Mouse (Mus musculus): ENCODE data around the gene Bub1. TPM values are rescaled to one million over a fixed set of nuclear protein-coding genes. Genes with fewer than 3 reads are reported as not detected.

The Bub1 gene
- polyA plus RNA-seq, 1 experiment from 2014 or later: 33.7 TPM

DNA sequence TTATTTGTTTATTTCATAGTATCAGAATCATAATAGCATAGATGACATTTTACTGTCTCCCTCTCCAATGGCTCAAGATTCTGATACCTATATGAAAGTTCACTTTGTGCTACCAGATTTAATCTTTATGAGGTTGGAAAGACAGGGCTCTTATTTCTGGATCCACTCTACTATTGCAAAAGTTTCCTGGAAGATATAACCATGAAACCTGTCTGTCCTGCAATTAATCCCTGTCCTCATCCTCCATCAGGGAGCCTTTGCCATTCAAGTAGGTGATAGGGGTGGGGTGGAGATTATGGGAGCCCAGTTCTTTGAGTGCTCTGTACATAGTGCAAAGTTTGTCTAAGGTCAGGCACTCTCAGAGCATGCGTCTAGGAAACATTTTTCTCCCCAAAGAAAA is 9.7 kb upstream of the Bub1 start:
- Histone ChIP-seq H3K4me3 (ENCODE audit: low read depth, low read length) (no peak overlapping the region), H3K9me3 (ENCODE audit: control insufficient read depth, low read length) (no peaks in the 10 kb centered on the region), H3K27me3 (ENCODE audit: control insufficient read depth, insufficient read depth, low read length) (peaks cover 12% of the 10 kb centered on the region), H3K36me3 (ENCODE audit: control insufficient read depth, insufficient read depth, low read length) (no peaks in the 10 kb centered on the region), H3K9ac (ENCODE audit: low read length) (no peak overlapping the region), H3K4me2 (no peak overlapping the region), H3K4me1 (ENCODE audit: control insufficient read depth, insufficient read depth, low read length) (peaks cover 7% of the 10 kb centered on the region), H3K27ac (ENCODE audit: low read depth, low read length) (no peak overlapping the region)
- ATAC-seq (ENCODE audit: low FRiP score): no peak
- DNase-seq (ENCODE audit: low spot score, missing footprints): no peak
- WGBS: 88% methylated on average over 1 of the region's 1 CpGs

DNA sequence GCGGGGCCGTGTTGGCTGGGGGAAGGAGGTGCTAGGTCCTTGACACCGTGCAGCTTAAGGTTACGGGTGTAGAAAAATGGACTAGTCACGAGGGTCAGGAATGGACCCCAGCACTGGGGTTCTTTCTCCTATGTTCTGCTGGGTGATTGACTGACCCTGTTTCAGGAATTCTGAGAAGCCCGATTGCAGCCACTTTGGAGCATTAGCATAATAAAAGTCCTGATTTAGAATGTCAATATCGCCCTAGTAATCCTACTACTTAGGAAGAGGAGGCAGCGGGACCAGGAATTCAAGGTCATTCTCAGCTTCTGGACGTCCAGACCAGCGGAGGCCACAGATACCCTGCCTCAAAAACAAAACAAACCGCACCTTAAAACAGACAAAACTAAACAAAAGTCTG is 7.8 kb upstream of the Bub1 start:
- Histone ChIP-seq H3K27ac (ENCODE audit: low read depth, low read length) (no peak overlapping the region), H3K9ac (ENCODE audit: low read length) (no peak overlapping the region), H3K9me3 (ENCODE audit: control insufficient read depth, low read length) (no peaks in the 10 kb centered on the region), H3K4me1 (ENCODE audit: control insufficient read depth, insufficient read depth, low read length) (peaks cover 7% of the 10 kb centered on the region), H3K4me3 (ENCODE audit: low read depth, low read length) (no peak overlapping the region), H3K27me3 (ENCODE audit: control insufficient read depth, insufficient read depth, low read length) (peaks cover 12% of the 10 kb centered on the region), H3K4me2 (no peak overlapping the region), H3K36me3 (ENCODE audit: control insufficient read depth, insufficient read depth, low read length) (no peaks in the 10 kb centered on the region)
- DNase-seq (ENCODE audit: low spot score, missing footprints): no peak
- no peak for ATAC-seq (ENCODE audit: low FRiP score)
- WGBS: 8% methylated on average over 11 of the region's 11 CpGs

DNA sequence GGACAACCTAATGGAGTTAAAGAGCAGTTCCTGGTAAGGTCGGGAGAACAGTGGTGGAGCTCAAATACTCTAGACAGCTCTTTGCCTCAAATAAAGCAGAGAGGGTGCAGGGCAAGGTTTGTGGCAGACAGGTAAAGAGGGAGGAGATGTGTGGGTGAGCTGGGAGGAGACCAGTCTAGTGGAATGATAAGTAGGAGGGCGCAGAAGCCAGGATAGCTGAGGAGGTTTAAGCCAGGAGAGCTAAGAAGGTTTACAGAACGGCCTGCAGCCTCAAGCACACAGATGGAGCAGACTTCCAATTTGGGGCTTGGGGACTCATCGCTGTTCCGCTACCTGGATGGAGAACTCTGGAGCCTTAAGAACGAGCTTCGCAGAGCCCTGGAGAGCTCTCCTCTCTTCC is 6.9 kb upstream of the Bub1 start, which contains the start of gene Acoxl:
Gene Acoxl, plus strand, starts transcription at position 301 of the 400 bp plus-strand sequence.
- Histone ChIP-seq H3K27ac (ENCODE audit: low read depth, low read length) (no peak within 1 kb of the TSS), H3K4me3 (ENCODE audit: low read depth, low read length) (no peak within 1 kb of the TSS), H3K36me3 (ENCODE audit: control insufficient read depth, insufficient read depth, low read length) (no peaks in the 10 kb centered on the region)

GRCm38 (mm10) chr2:127832833-127833190 is 1.1 kb upstream of the Bub1 start:
- Histone ChIP-seq H3K9me3 (ENCODE audit: control insufficient read depth, low read length) (no peaks in the 10 kb centered on the region), H3K27ac (ENCODE audit: low read depth, low read length) (no peak overlapping the region), H3K27me3 (ENCODE audit: control insufficient read depth, insufficient read depth, low read length) (no peaks in the 10 kb centered on the region), H3K4me2 (no peak overlapping the region), H3K36me3 (ENCODE audit: control insufficient read depth, insufficient read depth, low read length) (no peaks in the 10 kb centered on the region), H3K4me3 (ENCODE audit: low read depth, low read length) (no peak overlapping the region), H3K9ac (ENCODE audit: low read length) (no peak overlapping the region), H3K4me1 (ENCODE audit: control insufficient read depth, insufficient read depth, low read length) (0 out of 2 replicates have a peak, but pooled peaks cover 3% of the 10 kb centered on the region)
- DNase-seq (ENCODE audit: low spot score, missing footprints): no peak
- WGBS: 18% methylated on average over 2 of the region's 2 CpGs
- ATAC-seq (ENCODE audit: low FRiP score): no peak

More for the DNA sequence above, 6.9 kb upstream of the Bub1 start, which contains the start of gene Acoxl:
- no peak for DNase-seq (ENCODE audit: low spot score, missing footprints)
- Histone ChIP-seq H3K4me2 (no peak within 1 kb of the TSS), H3K9me3 (ENCODE audit: control insufficient read depth, low read length) (no peaks in the 10 kb centered on the region), H3K4me1 (ENCODE audit: control insufficient read depth, insufficient read depth, low read length) (peaks cover 7% of the 10 kb centered on the region), H3K9ac (ENCODE audit: low read length) (no peak within 1 kb of the TSS), H3K27me3 (ENCODE audit: control insufficient read depth, insufficient read depth, low read length) (peaks cover 12% of the 10 kb centered on the region)
- no peak for ATAC-seq (ENCODE audit: low FRiP score)
- 69% methylated on average over 7 of the region's 7 CpGs for WGBS

DNA sequence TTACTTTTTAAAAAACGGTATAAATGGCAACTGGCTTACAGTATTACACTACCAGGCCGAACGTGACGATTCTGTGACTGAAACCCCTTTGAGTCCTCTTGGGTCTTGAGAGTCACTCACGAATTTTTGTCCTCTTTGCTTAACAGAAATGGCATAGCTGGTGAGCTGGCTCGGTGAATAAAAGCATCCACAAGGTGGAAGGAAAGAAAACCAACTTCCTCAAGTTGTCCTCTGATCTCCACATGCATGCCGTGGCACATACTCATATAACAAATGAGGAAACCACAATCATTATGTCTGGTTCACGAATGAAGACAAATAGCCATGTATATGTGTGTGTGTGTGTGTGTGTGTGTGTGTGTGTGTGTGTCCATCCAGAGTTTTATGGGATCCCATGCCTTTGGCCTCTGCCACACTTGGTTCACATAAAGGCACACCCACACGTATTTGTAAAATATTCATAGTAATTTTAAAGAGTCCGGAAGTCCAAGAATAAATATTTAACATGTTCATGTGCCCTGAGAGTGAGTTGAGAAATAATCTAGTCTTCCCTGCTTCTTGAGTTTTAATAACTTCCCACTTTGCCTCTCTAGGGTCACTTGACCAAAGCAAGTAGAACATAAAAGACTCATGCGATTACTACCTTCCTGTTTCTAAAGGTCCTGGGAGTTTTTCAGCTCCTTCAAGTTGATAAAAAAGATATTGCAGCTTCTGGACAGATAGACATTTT is 603 bp upstream of the Bub1 start:
- Histone ChIP-seq H3K36me3 (ENCODE audit: control insufficient read depth, insufficient read depth, low read length) (no peaks in the 10 kb centered on the region; the same call in 1 of the 2 replicates), H3K4me3 (ENCODE audit: low read depth, low read length) (peak overlapping the region; percentile 74), H3K4me2 (peak overlapping the region; percentile 41), H3K27me3 (ENCODE audit: control insufficient read depth, insufficient read depth, low read length) (no peaks in the 10 kb centered on the region), H3K4me1 (ENCODE audit: control insufficient read depth, insufficient read depth, low read length) (0 out of 2 replicates have a peak, but pooled peaks cover 3% of the 10 kb centered on the region), H3K9me3 (ENCODE audit: control insufficient read depth, low read length) (no peaks in the 10 kb centered on the region), H3K27ac (ENCODE audit: low read depth, low read length) (no peak overlapping the region), H3K9ac (ENCODE audit: low read length) (no peak overlapping the region; the same call in 1 of the 2 replicates)
- DNase-seq (ENCODE audit: low spot score, missing footprints) (no peak), ATAC-seq (ENCODE audit: low FRiP score) (peak; percentile 43)
- WGBS: 46% methylated on average over 11 of the region's 11 CpGs

DNA sequence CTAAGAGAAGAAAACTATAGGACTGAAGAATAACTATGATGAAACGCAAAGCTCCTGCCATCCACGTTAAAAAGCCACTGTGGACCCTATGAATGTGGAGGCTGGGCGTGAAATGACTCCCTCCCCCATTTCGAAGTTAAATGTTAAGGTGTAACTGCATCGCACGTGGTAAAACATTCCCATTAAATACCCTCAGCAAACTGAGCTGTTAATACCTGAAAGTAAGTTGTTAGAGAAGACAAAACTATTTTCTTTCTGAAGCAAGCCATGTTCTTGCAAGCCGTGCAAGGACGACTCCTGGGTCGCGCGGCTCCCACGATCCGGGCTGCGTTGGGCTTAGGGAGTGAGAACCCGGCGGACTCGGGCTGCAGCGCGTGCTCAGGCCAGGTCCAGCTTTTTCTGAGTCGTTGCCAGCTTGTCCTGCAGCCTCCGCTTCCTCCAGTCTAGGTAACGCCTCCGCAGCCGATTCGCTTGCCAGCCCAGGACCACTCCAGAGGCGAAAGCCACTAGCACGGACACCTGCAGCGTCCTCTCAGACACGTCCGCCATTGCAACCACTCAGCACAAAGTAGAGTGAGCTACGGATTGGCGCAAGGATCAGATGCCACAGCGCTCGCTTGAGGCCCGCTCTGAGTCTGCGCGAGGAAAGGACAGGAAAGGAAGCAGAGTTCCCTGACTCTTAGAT is 39.6 kb downstream of the Bub1 start, which contains the start of gene Mtln:
Gene Mtln, minus strand, starts transcription at position 570 of the 685 bp plus-strand sequence.
- Histone ChIP-seq H3K9me3 (ENCODE audit: control insufficient read depth, low read length) (no peaks in the 10 kb centered on the region), H3K4me2 (peak within 1 kb of the TSS; percentile 60), H3K27me3 (ENCODE audit: control insufficient read depth, insufficient read depth, low read length) (no peaks in the 10 kb centered on the region), H3K27ac (ENCODE audit: low read depth, low read length) (peak within 1 kb of the TSS; percentile 80), H3K36me3 (ENCODE audit: control insufficient read depth, insufficient read depth, low read length) (no peaks in the 10 kb centered on the region), H3K4me3 (ENCODE audit: low read depth, low read length) (peak within 1 kb of the TSS; percentile 69), H3K9ac (ENCODE audit: low read length) (peak within 1 kb of the TSS; percentile 89), H3K4me1 (ENCODE audit: control insufficient read depth, insufficient read depth, low read length) (peaks cover 12% of the 10 kb centered on the region)
- ATAC-seq (ENCODE audit: low FRiP score) (peak; percentile 94), DNase-seq (ENCODE audit: low spot score, missing footprints) (peak; percentile 98)
- 1% methylated on average over 37 of the region's 37 CpGs for WGBS

- Histone ChIP-seq H3K9ac (ENCODE audit: low read length) (no peak overlapping the region), H3K4me2 (peak overlapping the region; percentile 44), H3K9me3 (ENCODE audit: control insufficient read depth, low read length) (no peaks in the 10 kb centered on the region), H3K4me1 (ENCODE audit: control insufficient read depth, insufficient read depth, low read length) (peaks cover 12% of the 10 kb centered on the region), H3K27ac (ENCODE audit: low read depth, low read length) (no peak overlapping the region), H3K4me3 (ENCODE audit: low read depth, low read length) (no peak overlapping the region), H3K36me3 (ENCODE audit: control insufficient read depth, insufficient read depth, low read length) (no peaks in the 10 kb centered on the region), H3K27me3 (ENCODE audit: control insufficient read depth, insufficient read depth, low read length) (no peaks in the 10 kb centered on the region)
- ATAC-seq (ENCODE audit: low FRiP score) (no peak), DNase-seq (ENCODE audit: low spot score, missing footprints) (no peak)
- WGBS: 20% methylated on average over 9 of the region's 9 CpGs
These were observed 41.9 kb downstream of the Bub1 start for GRCm38 (mm10) chr2:127789651-127790270.

DNA sequence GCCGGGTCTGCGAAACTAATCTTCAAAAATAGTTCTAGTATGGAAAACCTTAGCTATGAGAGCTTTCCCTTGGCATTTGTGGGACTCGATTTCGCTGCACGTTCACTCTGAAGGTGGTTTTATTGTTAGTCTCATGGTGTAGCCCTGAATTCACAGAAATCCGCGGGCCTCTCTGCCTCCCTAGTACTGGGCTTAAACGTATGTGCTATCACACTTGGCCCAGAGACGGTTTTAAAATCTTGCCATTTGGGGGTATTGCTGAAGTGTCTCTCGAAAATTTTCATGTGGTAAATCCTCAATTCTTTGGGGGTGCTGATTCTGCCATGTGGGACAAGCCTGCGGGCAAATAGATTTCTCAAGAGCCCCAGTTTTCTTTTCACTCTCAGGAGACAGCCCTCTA is 42.5 kb downstream of the Bub1 start:
- Histone ChIP-seq H3K27me3 (ENCODE audit: control insufficient read depth, insufficient read depth, low read length) (no peaks in the 10 kb centered on the region), H3K9me3 (ENCODE audit: control insufficient read depth, low read length) (no peaks in the 10 kb centered on the region)

More for the DNA sequence above, 42.5 kb downstream of the Bub1 start:
- ATAC-seq (ENCODE audit: low FRiP score) (no peak), DNase-seq (ENCODE audit: low spot score, missing footprints) (peak; percentile 86)
- peaks cover 12% of the 10 kb centered on the region for H3K4me1 ChIP-seq (ENCODE audit: control insufficient read depth, insufficient read depth, low read length)
- no peak overlapping the region for H3K27ac ChIP-seq (ENCODE audit: low read depth, low read length)
- WGBS: 4% methylated on average over 11 of the region's 11 CpGs
- H3K4me2 ChIP-seq: peak overlapping the region; percentile 44
- no peaks in the 10 kb centered on the region for H3K36me3 ChIP-seq (ENCODE audit: control insufficient read depth, insufficient read depth, low read length)
- peak overlapping the region; percentile 73 for H3K4me3 ChIP-seq (ENCODE audit: low read depth, low read length)
- peak overlapping the region; percentile 87 for H3K9ac ChIP-seq (ENCODE audit: low read length)

Measured in midbrain, embryonic 11.5 days (tissue).